In genomic region chr9:114400588-114400948, GRCm38 (mm10) we compare ENCODE assay signal across 8 mouse cellular contexts. TPM values are rescaled to one million over a fixed set of nuclear protein-coding genes. Genes with fewer than 3 reads are reported as not detected.
DNase-seq lines count a peak whose midpoint lies in the region; ATAC-seq and TF ChIP-seq lines count a peak whose summit lies in the region.

No protein-coding gene starts in this region.

- TF ChIP-seq CTCF in ES-Bruce4 (IDR thresholded peaks at IDR 0.05; ENCODE audit: low read depth, low read length): no peak

- H3K27me3 ChIP-seq in heart, embryonic 13.5 days (replicated peaks): no peaks in the 10 kb centered on the region
- no peaks in the 10 kb centered on the region for H3K27me3 ChIP-seq in ES-Bruce4 (ENCODE audit: control insufficient read depth, insufficient read depth, low read length, poor library complexity, severe bottlenecking)
- H3K27me3 ChIP-seq in forebrain, embryonic 15.5 days: no peaks in the 10 kb centered on the region
- no peaks in the 10 kb centered on the region for H3K27me3 ChIP-seq in liver, embryonic 15.5 days

- peaks cover 13% of the 10 kb centered on the region for H3K4me1 ChIP-seq in heart, embryonic 13.5 days
- no peaks in the 10 kb centered on the region for H3K4me1 ChIP-seq in ES-Bruce4 (ENCODE audit: control insufficient read depth, insufficient read depth, low read length)
- peaks cover 11% of the 10 kb centered on the region for H3K4me1 ChIP-seq in forebrain, embryonic 15.5 days
- H3K4me1 ChIP-seq in liver, embryonic 15.5 days (replicated peaks): peaks cover 30% of the 10 kb centered on the region

- no peak for TF ChIP-seq EP300 in ES-Bruce4 (IDR thresholded peaks at IDR 0.05; ENCODE audit: insufficient read depth, low read depth, low read length)

- 23% methylated on average over 5 of the region's 5 CpGs for whole genome bisulfite sequencing in heart, embryonic 13.5 days
- 25% methylated on average over 5 of the region's 5 CpGs for WGBS in forebrain, embryonic 15.5 days
- WGBS in liver, embryonic 15.5 days (ENCODE audit: insufficient replicate concordance): 12% methylated on average over 5 of the region's 5 CpGs

- TF ChIP-seq POLR2A in ES-Bruce4 (IDR thresholded peaks at IDR 0.05; ENCODE audit: insufficient read depth, low read length): no peak

- no peak for DNase-seq in heart, adult 9 months (ENCODE audit: low spot score in 2 of 2)
- no peak for DNase-seq in embryo, embryonic 9.5 days (ENCODE audit: extremely low spot score)
- DNase-seq in gastrocnemius, postnatal 14 days: no peak

- no peak for ATAC-seq in heart, embryonic 13.5 days (ENCODE audit: extremely low read depth, insufficient number of reproducible peaks, low FRiP score, low TSS enrichment)
- ATAC-seq in forebrain, embryonic 15.5 days (replicated peaks): no peak
- no peak; the same call in 1 of the 2 replicates for ATAC-seq in liver, embryonic 15.5 days (ENCODE audit: insufficient read depth)
- ATAC-seq in activated CD4-positive, CD25-positive, alpha-beta regulatory T cell, adult 4 months: no peak

- H3K4me3 ChIP-seq in heart, embryonic 13.5 days: peak overlapping the region; percentile 95
- H3K4me3 ChIP-seq in ES-Bruce4 (ENCODE audit: low read depth, low read length): peak overlapping the region; percentile 86
- H3K4me3 ChIP-seq in forebrain, embryonic 15.5 days: peak overlapping the region; percentile 92
- peak overlapping the region; percentile 76 for H3K4me3 ChIP-seq in liver, embryonic 15.5 days (replicated peaks)

- peak overlapping the region; percentile 88 for H3K4me2 ChIP-seq in heart, embryonic 13.5 days
- peak overlapping the region; percentile 72 for H3K4me2 ChIP-seq in forebrain, embryonic 15.5 days (replicated peaks)
- H3K4me2 ChIP-seq in liver, embryonic 15.5 days: peak overlapping the region; percentile 88

- H3K9me3 ChIP-seq in heart, embryonic 13.5 days: no peaks in the 10 kb centered on the region
- no peaks in the 10 kb centered on the region for H3K9me3 ChIP-seq in ES-Bruce4 (replicated peaks; ENCODE audit: control insufficient read depth, insufficient read depth, low read length, poor library complexity, severe bottlenecking)
- H3K9me3 ChIP-seq in forebrain, embryonic 15.5 days: no peaks in the 10 kb centered on the region
- no peaks in the 10 kb centered on the region for H3K9me3 ChIP-seq in liver, embryonic 15.5 days (replicated peaks)

- peak overlapping the region; percentile 94 for H3K9ac ChIP-seq in heart, embryonic 13.5 days
- H3K9ac ChIP-seq in ES-Bruce4 (ENCODE audit: low read depth, poor library complexity, severe bottlenecking): peak overlapping the region; percentile 77; the same call in 1 of the 2 replicates
- peak overlapping the region; percentile 84 for H3K9ac ChIP-seq in forebrain, embryonic 15.5 days (replicated peaks)
- peak overlapping the region; percentile 68; the same call in 1 of the 2 replicates for H3K9ac ChIP-seq in liver, embryonic 15.5 days

- intact Hi-C loops in gastrocnemius, postnatal 14 days (cut with DNase I; ENCODE audit: low total_unique reads): no loop called here

- H3K27ac ChIP-seq in heart, embryonic 13.5 days (replicated peaks): peak overlapping the region; percentile 91
- H3K27ac ChIP-seq in ES-Bruce4 (ENCODE audit: insufficient read depth, low read length): peak overlapping the region; percentile 56
- peak overlapping the region; percentile 87 for H3K27ac ChIP-seq in forebrain, embryonic 15.5 days (replicated peaks)
- peak overlapping the region; percentile 74 for H3K27ac ChIP-seq in liver, embryonic 15.5 days (replicated peaks)

- peaks cover 17% of the 10 kb centered on the region for H3K36me3 ChIP-seq in heart, embryonic 13.5 days
- peaks cover 4% of the 10 kb centered on the region for H3K36me3 ChIP-seq in ES-Bruce4 (ENCODE audit: control insufficient read depth, insufficient read depth, low read length, poor library complexity, severe bottlenecking)
- peaks cover 10% of the 10 kb centered on the region; the same call in 1 of the 2 replicates for H3K36me3 ChIP-seq in forebrain, embryonic 15.5 days
- H3K36me3 ChIP-seq in liver, embryonic 15.5 days (replicated peaks): peaks cover 20% of the 10 kb centered on the region

RNA-seq across cellular contexts. Expression of gene Glb1, which starts 0.3 kb away (rescaled TPM):
- 42.9 and 44.7 TPM in 2 replicates for polyA plus RNA-seq in heart, embryonic 13.5 days (2015; fragmentation: Nextera tagmentation; extraction: Ambion mirVana)
- polyA plus RNA-seq in ES-Bruce4 (2011; ENCODE audit: insufficient read depth, insufficient read length, low read depth, missing spikeins): 41.1 TPM in 2 replicates
- polyA plus RNA-seq in forebrain, embryonic 15.5 days (2015; fragmentation: Nextera tagmentation; extraction: Ambion mirVana): 21.6 and 21.9 TPM in 2 replicates
- polyA plus RNA-seq in liver, embryonic 15.5 days (2015; fragmentation: Nextera tagmentation; extraction: Ambion mirVana): 13.5 and 14.9 TPM in 2 replicates
- total RNA-seq in gastrocnemius, postnatal 14 days (2021): 10 to 100 TPM in 1 of 2 experiments, 1 to 10 TPM in 1; 9.9 to 10.3 TPM
- 10 to 100 TPM; 32.1 to 32.4 TPM for polyA plus RNA-seq in activated CD4-positive, CD25-positive, alpha-beta regulatory T cell, adult 4 months (2017; shearing (Covaris generic))

RNA-seq across cellular contexts. Expression of gene Tmppe, which starts 0.3 kb away (rescaled TPM):
- 9.2 and 10.1 TPM in 2 replicates for polyA plus RNA-seq in heart, embryonic 13.5 days (2015; fragmentation: Nextera tagmentation; extraction: Ambion mirVana)
- 6.5 and 7.3 TPM in 2 replicates for polyA plus RNA-seq in ES-Bruce4 (2011; ENCODE audit: insufficient read depth, insufficient read length, low read depth, missing spikeins)
- polyA plus RNA-seq in forebrain, embryonic 15.5 days (2015; fragmentation: Nextera tagmentation; extraction: Ambion mirVana): 7.5 and 7.7 TPM in 2 replicates
- polyA plus RNA-seq in liver, embryonic 15.5 days (2015; fragmentation: Nextera tagmentation; extraction: Ambion mirVana): 2.3 and 2.7 TPM in 2 replicates
- total RNA-seq in gastrocnemius, postnatal 14 days (2021): 1 to 10 TPM; 1.8 to 2.3 TPM
- polyA plus RNA-seq in activated CD4-positive, CD25-positive, alpha-beta regulatory T cell, adult 4 months (2017; shearing (Covaris generic)): 10 to 100 TPM in 1 of 2 experiments, 1 to 10 TPM in 1; 9.1 to 14.3 TPM

RNA-seq across cellular contexts. Expression of gene Crtap, which starts 10.1 kb away (rescaled TPM):
- polyA plus RNA-seq in heart, embryonic 13.5 days (2015; fragmentation: Nextera tagmentation; extraction: Ambion mirVana): 141 and 142 TPM in 2 replicates
- 45.7 and 53.3 TPM in 2 replicates for polyA plus RNA-seq in ES-Bruce4 (2011; ENCODE audit: insufficient read depth, insufficient read length, low read depth, missing spikeins)
- polyA plus RNA-seq in forebrain, embryonic 15.5 days (2015; fragmentation: Nextera tagmentation; extraction: Ambion mirVana): 19.9 and 20.2 TPM in 2 replicates
- polyA plus RNA-seq in liver, embryonic 15.5 days (2015; fragmentation: Nextera tagmentation; extraction: Ambion mirVana): 19.3 and 20.6 TPM in 2 replicates
- total RNA-seq in gastrocnemius, postnatal 14 days (2021): 10 to 100 TPM; 33.4 to 43.6 TPM
- 1 to 10 TPM; 3.5 to 5.1 TPM for polyA plus RNA-seq in activated CD4-positive, CD25-positive, alpha-beta regulatory T cell, adult 4 months (2017; shearing (Covaris generic))
